Mouse (Mus musculus) heart, postnatal 0 days (tissue): ENCODE measurements at regions not wholly inside any gene's neighbourhood (a gene's known extent, or its start where the extent isn't known, plus 50 kb on each side); places are given as distances from the start of the nearest gene placed in this dataset.

Experiments used
- ATAC-seq: fragments of 200-750 bp; cut with Nextera tagmentation; 2 replicates; pipeline ENCODE4 v1.8.0; 2017; ENCODE audit warnings: low read depth, moderate number of reproducible peaks, moderate library complexity; ENCODE audit not compliant: insufficient read depth
- DNase-seq: peaks from one replicate; pipeline ENCODE4 v3.0.0-alpha.2; 2016; ENCODE audit warnings: low spot score
- H3K27ac ChIP-seq: fragments of 300-500 bp; sonication (generic); 2 replicates; pipeline ENCODE4 v1.5.1; 2014; ENCODE audit warnings: low read depth, mild to moderate bottlenecking
- H3K27me3 ChIP-seq: fragments of 300-500 bp; sonication (generic); 2 replicates; pipeline ENCODE4 v1.6.1; 2014; ENCODE audit warnings: low read length, mixed read lengths; ENCODE audit not compliant: control insufficient read depth, insufficient read depth
- H3K36me3 ChIP-seq: fragments of 300-500 bp; sonication (generic); replicated peaks from 2 replicates; pipeline ENCODE4 v1.6.1; 2014; ENCODE audit warnings: low read length, mixed read lengths; ENCODE audit not compliant: control insufficient read depth, insufficient read depth
- H3K4me1 ChIP-seq: fragments of 300-500 bp; sonication (generic); 2 replicates; pipeline ENCODE4 v1.6.1; 2014; ENCODE audit warnings: antibody characterized with exemption; ENCODE audit not compliant: control insufficient read depth, insufficient read depth
- H3K4me2 ChIP-seq: fragments of 300-500 bp; sonication (generic); 2 replicates; pipeline ENCODE4 v1.6.1; 2014; ENCODE audit warnings: low read depth, mild to moderate bottlenecking, low read length, moderate library complexity
- H3K4me3 ChIP-seq: fragments of 300-500 bp; sonication (generic); 2 replicates; pipeline ENCODE4 v1.5.1; 2014; ENCODE audit warnings: low read depth, low read length
- H3K9ac ChIP-seq: fragments of 300-500 bp; sonication (generic); replicated peaks from 2 replicates; pipeline ENCODE4 v1.6.1; 2014; ENCODE audit warnings: low read depth, low read length, mixed read lengths
- H3K9me3 ChIP-seq: fragments of 300-500 bp; sonication (generic); replicated peaks from 2 replicates; pipeline ENCODE4 v1.6.1; 2016; ENCODE audit warnings: low read length; ENCODE audit not compliant: control insufficient read depth
- CTCF ChIP-seq: IDR thresholded peaks from 2 replicates; pipeline ENCODE4 v1.5.1; 2016; ENCODE audit warnings: antibody characterized with exemption, control low read depth, low read depth
- EP300 ChIP-seq: IDR thresholded peaks from 2 replicates; pipeline ENCODE4 v1.6.1; 2016; ENCODE audit warnings: antibody characterized with exemption, low read depth
- WGBS: fragments of 180-500 bp; shearing (Covaris S2); extraction: QIAGEN DNeasy Blood & Tissue Kit; methylation state at CpG from one replicate; pipeline ENCODE4 v1.1.7; 2014; 5-methylcytosine and 5-hydroxymethylcytosine counted together

GRCm38 (mm10) chr8:116814118-116814851, 81.5 kb upstream of the Cdyl2 start:
- Histone ChIP-seq H3K9me3 (no peaks in the 10 kb centered on the region), H3K4me3 (0 out of 2 replicates have a peak overlapping the region, but pooled peaks have one; percentile 13), H3K27me3 (no peaks in the 10 kb centered on the region), H3K4me1 (peaks cover 7% of the 10 kb centered on the region), H3K4me2 (peak overlapping the region; percentile 34), H3K36me3 (no peaks in the 10 kb centered on the region), H3K27ac (peak overlapping the region; percentile 50), H3K9ac (no peak overlapping the region)
- WGBS, result 22% methylated on average over 10 of the region's 10 CpGs
- DNase-seq, result peak; percentile 69
- ATAC-seq, result peak; percentile 83
- TF ChIP-seq CTCF, result no peak
- no peak for TF ChIP-seq EP300

GRCm38 (mm10) chr8:116801313-116801712, 68.5 kb upstream of the Cdyl2 start:
- Histone ChIP-seq H3K36me3 (no peaks in the 10 kb centered on the region), H3K9ac (no peak overlapping the region), H3K27me3 (no peaks in the 10 kb centered on the region), H3K27ac (no peak overlapping the region), H3K4me3 (no peak overlapping the region), H3K9me3 (no peaks in the 10 kb centered on the region; the same call in 1 of the 2 replicates), H3K4me2 (no peak overlapping the region), H3K4me1 (no peaks in the 10 kb centered on the region)
- WGBS, result 94% methylated on average over 32 of the region's 32 CpGs
- DNase-seq, result no peak
- no peak for ATAC-seq
- TF ChIP-seq EP300, result no peak
- no peak for TF ChIP-seq CTCF

GRCm38 (mm10) chr8:116800636-116801035, 67.8 kb upstream of the Cdyl2 start:
- Histone ChIP-seq H3K9me3 (peaks cover 2% of the 10 kb centered on the region; the same call in 1 of the 2 replicates), H3K4me2 (no peak overlapping the region), H3K36me3 (no peaks in the 10 kb centered on the region), H3K4me1 (no peaks in the 10 kb centered on the region), H3K27ac (no peak overlapping the region), H3K9ac (no peak overlapping the region), H3K4me3 (no peak overlapping the region), H3K27me3 (no peaks in the 10 kb centered on the region)
- no peak for TF ChIP-seq CTCF
- no peak for TF ChIP-seq EP300
- ATAC-seq (no peak), DNase-seq (no peak)
- WGBS, result 76% methylated on average over 14 of the region's 14 CpGs

GRCm38 (mm10) chr8:116798981-116799380, 66.2 kb upstream of the Cdyl2 start:
- 96% methylated on average over 4 of the region's 4 CpGs for whole genome bisulfite sequencing
- no peak for ATAC-seq

GRCm38 (mm10) chr8:116795713-116796112, 62.9 kb upstream of the Cdyl2 start:
- WGBS, result 82% methylated on average over 6 of the region's 6 CpGs
- no peak overlapping the region for H3K4me3 ChIP-seq
- H3K4me2 ChIP-seq, result no peak overlapping the region
- no peak for ATAC-seq
- DNase-seq, result no peak
- no peaks in the 10 kb centered on the region for H3K27me3 ChIP-seq
- H3K9me3 ChIP-seq, result 0 out of 2 replicates have a peak, but pooled peaks cover 2% of the 10 kb centered on the region
- H3K9ac ChIP-seq, result no peak overlapping the region
- no peaks in the 10 kb centered on the region for H3K36me3 ChIP-seq
- H3K4me1 ChIP-seq, result no peaks in the 10 kb centered on the region
- H3K27ac ChIP-seq, result no peak overlapping the region
- TF ChIP-seq CTCF, result no peak
- TF ChIP-seq EP300, result no peak

More at GRCm38 (mm10) chr8:116798981-116799380, 66.2 kb upstream of the Cdyl2 start:
- H3K27ac ChIP-seq, result no peak overlapping the region
- no peaks in the 10 kb centered on the region for H3K4me1 ChIP-seq
- TF ChIP-seq CTCF (no peak), EP300 (no peak)
- DNase-seq, result no peak
- H3K36me3 ChIP-seq, result no peaks in the 10 kb centered on the region
- no peaks in the 10 kb centered on the region for H3K27me3 ChIP-seq
- H3K9me3 ChIP-seq, result peaks cover 2% of the 10 kb centered on the region; the same call in 1 of the 2 replicates
- no peak overlapping the region for H3K9ac ChIP-seq
- H3K4me2 ChIP-seq, result no peak overlapping the region
- no peak overlapping the region for H3K4me3 ChIP-seq

- WGBS, result 38% methylated on average over 1 of the region's 1 CpGs
- Histone ChIP-seq H3K4me1 (no peaks in the 10 kb centered on the region), H3K4me3 (no peak overlapping the region), H3K27me3 (no peaks in the 10 kb centered on the region), H3K27ac (no peak overlapping the region), H3K9ac (no peak overlapping the region), H3K4me2 (no peak overlapping the region), H3K36me3 (no peaks in the 10 kb centered on the region), H3K9me3 (0 out of 2 replicates have a peak, but pooled peaks cover 7% of the 10 kb centered on the region)
- DNase-seq (no peak), ATAC-seq (no peak)
- TF ChIP-seq EP300 (no peak), CTCF (no peak)
Measured at GRCm38 (mm10) chr8:116793107-116793506, 60.3 kb upstream of the Cdyl2 start.
